ENCODE assay signal across 7 mouse cellular contexts in the genomic region with DNA sequence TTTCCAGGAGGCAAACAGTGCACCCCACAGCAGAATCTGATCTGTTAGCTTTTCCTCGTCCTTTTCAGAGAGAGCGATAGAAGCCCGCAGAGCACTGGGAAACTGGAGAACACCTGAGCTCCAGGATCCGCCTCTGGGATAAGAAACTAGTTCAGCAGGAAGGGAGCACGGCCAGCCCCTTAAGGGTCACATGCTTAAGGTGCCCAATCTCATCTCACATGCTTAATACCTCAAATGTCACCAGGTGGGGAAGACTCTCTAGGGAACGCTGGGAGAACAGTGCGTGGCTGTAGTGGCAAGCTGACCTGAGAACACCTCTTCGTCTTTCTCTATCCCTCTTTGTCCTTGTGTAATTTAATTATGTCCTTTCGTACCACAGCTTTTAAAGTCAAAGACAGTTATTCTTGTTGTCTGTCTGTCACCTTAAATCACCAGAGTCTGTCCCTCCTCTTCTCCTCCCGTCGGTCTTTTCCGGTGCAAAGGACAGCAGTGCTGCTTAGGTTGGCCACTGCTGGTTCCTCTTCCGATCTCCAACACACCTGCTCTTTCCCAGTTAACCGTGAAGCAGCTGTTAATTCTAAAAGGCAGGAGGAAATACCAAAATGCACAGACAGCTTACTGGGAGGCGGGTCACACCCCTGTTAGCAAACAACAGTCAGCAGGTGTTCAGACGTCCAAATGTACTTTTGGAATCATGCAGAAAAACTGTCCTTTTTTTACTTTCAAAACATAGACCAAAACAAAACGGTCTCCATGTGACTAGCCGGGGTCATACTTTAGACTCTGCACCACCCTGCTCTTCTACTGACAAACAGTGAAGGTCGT. TPM values are rescaled to one million over a fixed set of nuclear protein-coding genes. Genes with fewer than 3 reads are reported as not detected.
DNase-seq lines count a peak whose midpoint lies in the region; ATAC-seq and TF ChIP-seq lines count a peak whose summit lies in the region.

No protein-coding gene starts in this region.

- TF ChIP-seq POLR2A in CH12.LX (IDR thresholded peaks at IDR 0.05; ENCODE audit: low read depth, low read length) (no peak), myocyte (IDR thresholded peaks at IDR 0.05; ENCODE audit: insufficient read length, low read depth) (no peak)
- TF ChIP-seq POLR2A in cerebellum, adult 2 months (IDR thresholded peaks at IDR 0.05; ENCODE audit: borderline replicate concordance, insufficient read depth, low read length) = no peak

- DNase-seq in CH12.LX (ENCODE audit: extremely low read depth) = peak; percentile 17
- DNase-seq in T-cell, adult 2 months (ENCODE audit: low spot score) = peak; percentile 15
- DNase-seq in kidney, postnatal 10 days = peak; percentile 74
- DNase-seq in left cerebral cortex, adult 11 months (ENCODE audit: low spot score) = no peak
- DNase-seq in cerebellum, adult 2 months = no peak
- DNase-seq in midbrain, embryonic 14.5 days = no peak

- H3K4me3 ChIP-seq in CH12.LX (replicated peaks in 1 of 3; ENCODE audit: low read depth in 2 of 3, low read length in 2 of 3, poor library complexity in 1 of 3) = peak overlapping the region in 1 of 3 experiments; percentile 37
- no peak overlapping the region for H3K4me3 ChIP-seq in myocyte
- H3K4me3 ChIP-seq in cerebellum, adult 2 months (replicated peaks; ENCODE audit: insufficient read depth, low read depth, low read length) = no peak overlapping the region
- no peak overlapping the region for H3K4me3 ChIP-seq in midbrain, embryonic 14.5 days (replicated peaks; ENCODE audit: low read depth, low read length)

- WGBS in cerebellum, adult 2 months = 58% methylated on average over 19 of the region's 19 CpGs
- WGBS in midbrain, embryonic 14.5 days = 63% methylated on average over 19 of the region's 19 CpGs

- dilution Hi-C loops in CH12.LX (cut with MboI; ENCODE audit: extremely low pct_ligation_motif_present, extremely low pct_unique_long_range_greater_than_20kb, low sequenced_read_pairs) = no loop called here

- ATAC-seq in midbrain, embryonic 14.5 days (ENCODE audit: low FRiP score, low TSS enrichment) = no peak

- H3K36me3 ChIP-seq in CH12.LX (replicated peaks in 1 of 2; ENCODE audit: control insufficient read depth in 1 of 2, insufficient read depth in 1 of 2, low read length in 1 of 2) = no peaks in the 10 kb centered on the region
- no peaks in the 10 kb centered on the region for H3K36me3 ChIP-seq in myocyte (ENCODE audit: control insufficient read depth, insufficient read depth)
- H3K36me3 ChIP-seq in midbrain, embryonic 14.5 days (ENCODE audit: control insufficient read depth, insufficient read depth, low read length) = no peaks in the 10 kb centered on the region

- no peak for TF ChIP-seq CTCF in CH12.LX (conservative IDR thresholded peaks at IDR 0.05 in 1 of 2, IDR thresholded peaks at IDR 0.05 in 1 of 2; ENCODE audit: low read depth in 2 of 2, low read length in 2 of 2)
- TF ChIP-seq CTCF in cerebellum, adult 2 months (IDR thresholded peaks at IDR 0.05; ENCODE audit: borderline replicate concordance, insufficient read depth, low read depth, low read length) = no peak

- no peak for TF ChIP-seq EP300 in CH12.LX (IDR thresholded peaks at IDR 0.05; ENCODE audit: low read length)

- H3K9me3 ChIP-seq in CH12.LX (replicated peaks; ENCODE audit: low read length) = no peaks in the 10 kb centered on the region
- no peaks in the 10 kb centered on the region for H3K9me3 ChIP-seq in midbrain, embryonic 14.5 days (ENCODE audit: control insufficient read depth, low read length)

- in situ Hi-C loops in CH12.LX (cut with MboI; ENCODE audit: low pct_ligation_motif_present, low pct_unique_long_range_greater_than_20kb, low sequenced_read_pairs) = loop anchor here (10.0 kb wide), 2 partner anchors 56 to 286 kb away; a partner anchor contains a TSS

- H3K27ac ChIP-seq in CH12.LX (ENCODE audit: insufficient read depth, low read depth) = no peak overlapping the region
- H3K27ac ChIP-seq in cerebellum, adult 2 months (ENCODE audit: insufficient read depth, low read length) = no peak overlapping the region
- no peak overlapping the region for H3K27ac ChIP-seq in midbrain, embryonic 14.5 days (replicated peaks; ENCODE audit: low read depth, low read length)

- no peak for TF ChIP-seq RAD21 in CH12.LX (IDR thresholded peaks at IDR 0.05; ENCODE audit: low read depth, low read length)

- H3K79me2 ChIP-seq in CH12.LX (replicated peaks; ENCODE audit: control insufficient read depth, extremely low read depth, insufficient read depth, poor library complexity, severe bottlenecking) = no peaks in the 10 kb centered on the region
- H3K79me2 ChIP-seq in myocyte (ENCODE audit: control insufficient read depth, insufficient read depth) = no peaks in the 10 kb centered on the region

- no peak overlapping the region for H3ac ChIP-seq in myocyte (ENCODE audit: control insufficient read depth, insufficient read length)

- H3K4me1 ChIP-seq in CH12.LX (ENCODE audit: control insufficient read depth in 1 of 2, insufficient read depth in 2 of 2) = peaks cover 0 to 12% of the 10 kb centered on the region in 2 experiments; a peak in 2 of 4 replicates
- no peaks in the 10 kb centered on the region for H3K4me1 ChIP-seq in cerebellum, adult 2 months (ENCODE audit: control insufficient read depth, insufficient read depth, low read length)
- no peaks in the 10 kb centered on the region for H3K4me1 ChIP-seq in midbrain, embryonic 14.5 days (ENCODE audit: control insufficient read depth, insufficient read depth, low read length)

- H3K4me2 ChIP-seq in CH12.LX (ENCODE audit: insufficient read depth, low read depth, poor library complexity, severe bottlenecking) = peak overlapping the region; percentile 63
- peak overlapping the region; percentile 50 for H3K4me2 ChIP-seq in myocyte (ENCODE audit: low read depth)
- no peak overlapping the region for H3K4me2 ChIP-seq in midbrain, embryonic 14.5 days (ENCODE audit: low read length)

- H3K9ac ChIP-seq in CH12.LX (ENCODE audit: insufficient read depth, low read depth) = no peak overlapping the region
- H3K9ac ChIP-seq in midbrain, embryonic 14.5 days (replicated peaks; ENCODE audit: low read length) = no peak overlapping the region

- H3K27me3 ChIP-seq in CH12.LX (replicated peaks) (no peaks in the 10 kb centered on the region), myocyte (ENCODE audit: control insufficient read depth, insufficient read depth, insufficient read length) (no peaks in the 10 kb centered on the region)
- no peaks in the 10 kb centered on the region for H3K27me3 ChIP-seq in cerebellum, adult 2 months (ENCODE audit: control insufficient read depth, insufficient read depth, low read length)
- no peaks in the 10 kb centered on the region for H3K27me3 ChIP-seq in midbrain, embryonic 14.5 days (ENCODE audit: control insufficient read depth, insufficient read depth, low read length)

TF ChIP-seq in CH12.LX, 34 proteins besides CTCF, POLR2A, EP300 and RAD21:
- TF ChIP-seq UBTF (IDR thresholded peaks at IDR 0.05; ENCODE audit: low read depth, low read length) (no peak), MAX (IDR thresholded peaks at IDR 0.05; ENCODE audit: low read length) (peak; percentile 33; the same call in 1 of the 2 replicates)

TF ChIP-seq in myocyte, 11 proteins besides CTCF, POLR2A, EP300 and RAD21:
- no peak for TF ChIP-seq MAX (IDR thresholded peaks at IDR 0.05; ENCODE audit: low read depth)
- peak; percentile 54 to 85 (median 83) for TF ChIP-seq MYOG (IDR thresholded peaks at IDR 0.05; ENCODE audit: control insufficient read depth in 1 of 3, insufficient read depth in 1 of 3, insufficient read length in 2 of 3, low read depth in 2 of 3)
- peak; percentile 25 for TF ChIP-seq TCF3 (IDR thresholded peaks at IDR 0.05; ENCODE audit: insufficient read length, low read depth)
- TF ChIP-seq POLR2AphosphoS2 (IDR thresholded peaks at IDR 0.05; ENCODE audit: insufficient read length, low read depth) = no peak
- TF ChIP-seq USF1 (IDR thresholded peaks at IDR 0.05; ENCODE audit: low read depth) = no peak
- TF ChIP-seq REST (IDR thresholded peaks at IDR 0.05; ENCODE audit: insufficient read depth, insufficient read length) = no peak
- peak; percentile 88 for TF ChIP-seq TCF12 (IDR thresholded peaks at IDR 0.05; ENCODE audit: insufficient read depth, poor library complexity, severe bottlenecking)
- peak; percentile 36 to 93 (median 82) for TF ChIP-seq MYOD1 (IDR thresholded peaks at IDR 0.05; ENCODE audit: control insufficient read depth in 1 of 3, insufficient read length in 2 of 3, low read depth in 2 of 3)

RNA-seq across cellular contexts. Expression of a gene that starts 15.4 kb away (rescaled TPM):
- 16.8 and 18.7 TPM in 2 replicates for total RNA-seq in CH12.LX (2012; rRNA removed)
- total RNA-seq in CH12.LX (2014; rRNA removed) = 10.0 and 10.3 TPM in 2 replicates
- polyA plus RNA-seq in CH12.LX (2012; ENCODE audit: insufficient read length, low read depth) = 24.4 and 26.9 TPM in 2 replicates
- polyA plus RNA-seq in myocyte (2012; fragmentation: generic; extraction: Trizol) = 140 TPM
- polyA plus RNA-seq in cerebellum, adult 2 months (2012; rRNA removed) = 12.3 and 13.5 TPM in 2 replicates
- 8.5 and 15.3 TPM in 2 replicates for polyA plus RNA-seq in midbrain, embryonic 14.5 days (2014; fragmentation: Nextera tagmentation; extraction: Ambion mirVana)

Comparison
In these comparisons a context has a peak if more than half of its experiments do, and no peak if none do; other contexts are left out.
1. DNase-seq: peak in CH12.LX (single experiment), T-cell, adult 2 months (single experiment) and kidney, postnatal 10 days (single experiment); none in left cerebral cortex, adult 11 months (single experiment), cerebellum, adult 2 months (0 of 2) and midbrain, embryonic 14.5 days (single experiment).